Mouse (Mus musculus): ENCODE data around the gene Nsun2. TPM values are rescaled to one million over a fixed set of nuclear protein-coding genes. Genes with fewer than 3 reads are reported as not detected.
A peak's percentile ranks its signal among the peaks of the same experiment; 100 is the strongest.

Gene Nsun2
- polyA plus RNA-seq, 1 experiment from 2014 or later: 78.5 TPM

DNA sequence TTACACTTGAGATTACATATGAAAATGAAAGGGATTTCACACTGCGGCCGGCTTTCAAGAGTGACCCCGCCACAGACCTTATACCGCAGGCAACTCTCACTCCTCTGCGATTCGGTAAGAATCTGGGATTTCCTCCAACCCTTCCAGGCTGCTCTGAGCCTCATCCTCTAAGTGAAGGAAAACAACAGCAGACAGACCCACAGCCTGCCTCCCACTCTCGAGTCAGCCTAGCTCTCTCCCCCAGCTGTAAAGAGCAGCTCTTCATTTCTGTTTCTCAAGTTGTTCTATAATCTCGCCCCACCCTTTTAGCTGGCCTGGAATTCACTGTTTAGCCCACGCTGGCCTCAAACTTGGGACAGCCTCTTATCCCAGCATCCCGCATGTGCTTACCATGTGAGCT, 8.2 kb downstream of the Nsun2 start:
- Histone ChIP-seq H3K9ac (ENCODE audit: low read depth, low read length) (no peak overlapping the region), H3K36me3 (ENCODE audit: control insufficient read depth, insufficient read depth, low read length) (no peaks in the 10 kb centered on the region), H3K4me2 (no peak overlapping the region), H3K9me3 (replicated peaks; ENCODE audit: control insufficient read depth, low read length) (no peaks in the 10 kb centered on the region), H3K4me1 (ENCODE audit: control insufficient read depth, insufficient read depth, low read length) (peaks cover 43% of the 10 kb centered on the region), H3K27ac (ENCODE audit: low read depth, low read length) (no peak overlapping the region), H3K27me3 (ENCODE audit: control insufficient read depth, insufficient read depth, low read length) (no peaks in the 10 kb centered on the region), H3K4me3 (ENCODE audit: low read depth, low read length) (no peak overlapping the region)
- ATAC-seq (replicated peaks; ENCODE audit: insufficient number of reproducible peaks, low FRiP score, low TSS enrichment): no peak
- 60% methylated on average over 10 of the region's 10 CpGs for WGBS (ENCODE audit: insufficient replicate concordance)

DNA sequence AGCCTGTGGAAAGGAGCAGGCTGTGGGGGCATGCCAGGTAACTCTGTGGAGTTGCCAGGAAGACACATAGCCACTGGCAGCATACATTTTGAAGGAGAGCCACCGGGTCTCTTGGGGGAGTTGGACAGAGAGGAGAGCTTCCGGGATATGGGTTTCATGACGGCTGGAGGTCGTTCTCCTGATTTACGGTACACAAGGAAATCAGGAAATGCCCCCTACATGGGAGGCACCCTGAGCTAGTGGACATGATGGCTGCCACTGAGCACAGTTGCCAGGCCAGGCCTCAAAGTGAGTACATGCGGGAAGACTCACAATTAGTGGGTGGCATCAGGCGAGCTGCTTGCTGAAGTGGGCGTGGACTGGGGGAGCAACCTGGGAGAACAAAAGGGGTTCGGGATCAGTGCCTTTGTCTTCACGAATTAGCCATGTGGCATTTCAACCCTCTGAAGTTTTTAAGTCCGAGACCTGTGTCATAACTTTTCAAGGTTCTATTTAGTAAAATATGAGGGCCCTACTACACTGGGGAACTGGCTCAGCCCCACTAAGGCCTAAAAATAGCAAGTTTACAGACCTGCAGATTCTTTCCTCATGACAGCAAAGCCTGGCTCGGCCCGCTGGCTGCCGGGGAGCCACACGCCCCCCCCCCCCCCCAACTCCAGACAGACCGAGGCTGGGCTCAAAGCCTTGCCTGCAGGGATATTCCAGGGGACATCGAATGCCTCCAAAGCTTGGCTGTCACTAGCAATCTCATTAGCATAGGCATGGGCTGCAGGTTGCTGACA, 9.2 kb downstream of the Nsun2 start:
- peak overlapping the region; percentile 34; the same call in 1 of the 2 replicates for H3K9ac ChIP-seq (ENCODE audit: low read depth, low read length)
- peak overlapping the region; percentile 55 for H3K27ac ChIP-seq (ENCODE audit: low read depth, low read length)
- H3K9me3 ChIP-seq (replicated peaks; ENCODE audit: control insufficient read depth, low read length): no peaks in the 10 kb centered on the region
- 0 out of 2 replicates have a peak, but pooled peaks have one; percentile 25 for ATAC-seq (replicated peaks; ENCODE audit: insufficient number of reproducible peaks, low FRiP score, low TSS enrichment)
- no peaks in the 10 kb centered on the region for H3K36me3 ChIP-seq (ENCODE audit: control insufficient read depth, insufficient read depth, low read length)
- peak overlapping the region; percentile 51 for H3K4me2 ChIP-seq
- no peak overlapping the region for H3K4me3 ChIP-seq (ENCODE audit: low read depth, low read length)
- H3K27me3 ChIP-seq (ENCODE audit: control insufficient read depth, insufficient read depth, low read length): no peaks in the 10 kb centered on the region
- peaks cover 43% of the 10 kb centered on the region for H3K4me1 ChIP-seq (ENCODE audit: control insufficient read depth, insufficient read depth, low read length)
- WGBS (ENCODE audit: insufficient replicate concordance): 52% methylated on average over 17 of the region's 17 CpGs

DNA sequence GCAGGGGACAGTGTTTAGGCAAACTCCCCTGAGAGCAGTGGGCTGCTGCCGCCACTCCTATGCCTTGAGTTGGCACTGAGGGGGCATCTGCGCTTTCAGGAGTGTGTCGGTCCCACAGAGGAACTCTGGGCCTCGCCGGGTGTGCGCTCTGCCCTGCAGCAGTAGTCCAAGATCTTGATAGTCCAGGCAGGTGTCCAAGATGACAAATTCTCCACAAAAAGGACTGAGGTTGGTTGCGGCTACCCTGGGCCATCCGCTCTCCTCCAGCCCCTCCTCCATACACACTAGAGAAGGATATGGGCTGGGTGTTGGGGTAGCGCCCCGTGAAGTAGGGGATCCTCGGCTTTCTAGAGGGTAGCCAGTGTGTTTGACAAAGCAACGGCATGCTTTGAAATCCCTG, 10.0 kb downstream of the Nsun2 start:
- peaks cover 36% of the 10 kb centered on the region for H3K4me1 ChIP-seq (ENCODE audit: control insufficient read depth, insufficient read depth, low read length)
- peak; percentile 36; the same call in 1 of the 2 replicates for ATAC-seq (replicated peaks; ENCODE audit: insufficient number of reproducible peaks, low FRiP score, low TSS enrichment)
- H3K36me3 ChIP-seq (ENCODE audit: control insufficient read depth, insufficient read depth, low read length): no peaks in the 10 kb centered on the region
- H3K27me3 ChIP-seq (ENCODE audit: control insufficient read depth, insufficient read depth, low read length): no peaks in the 10 kb centered on the region
- peak overlapping the region; percentile 34; the same call in 1 of the 2 replicates for H3K9ac ChIP-seq (ENCODE audit: low read depth, low read length)
- H3K4me2 ChIP-seq: peak overlapping the region; percentile 51
- 40% methylated on average over 12 of the region's 12 CpGs for WGBS (ENCODE audit: insufficient replicate concordance)
- H3K27ac ChIP-seq (ENCODE audit: low read depth, low read length): peak overlapping the region; percentile 55
- no peaks in the 10 kb centered on the region for H3K9me3 ChIP-seq (replicated peaks; ENCODE audit: control insufficient read depth, low read length)
- peak overlapping the region; percentile 10; the same call in 1 of the 2 replicates for H3K4me3 ChIP-seq (ENCODE audit: low read depth, low read length)

DNA sequence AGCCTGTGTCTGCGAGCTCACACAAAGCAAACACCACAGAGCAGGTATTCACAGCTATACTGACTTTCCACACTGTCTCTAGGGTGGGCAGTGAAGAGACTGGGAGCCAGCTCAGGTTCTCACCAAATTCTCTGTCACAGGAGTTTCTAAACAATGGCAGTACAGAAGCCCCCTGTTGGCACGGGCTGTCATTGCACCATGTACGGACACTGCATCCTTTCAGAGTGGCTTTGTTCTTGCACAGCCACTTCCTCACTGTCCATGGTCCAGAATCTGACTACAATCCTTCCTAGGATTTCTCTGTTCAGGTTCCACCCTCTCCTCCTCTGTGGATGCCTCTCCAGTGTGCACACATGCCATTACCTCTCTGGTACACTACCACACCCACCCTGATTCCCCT, 11.5 kb downstream of the Nsun2 start:
- no peaks in the 10 kb centered on the region for H3K36me3 ChIP-seq (ENCODE audit: control insufficient read depth, insufficient read depth, low read length)
- H3K4me1 ChIP-seq (ENCODE audit: control insufficient read depth, insufficient read depth, low read length): peaks cover 22% of the 10 kb centered on the region
- no peak overlapping the region for H3K27ac ChIP-seq (ENCODE audit: low read depth, low read length)
- H3K9ac ChIP-seq (ENCODE audit: low read depth, low read length): no peak overlapping the region
- 30% methylated on average over 3 of the region's 3 CpGs for WGBS (ENCODE audit: insufficient replicate concordance)
- ATAC-seq (replicated peaks; ENCODE audit: insufficient number of reproducible peaks, low FRiP score, low TSS enrichment): no peak
- H3K9me3 ChIP-seq (replicated peaks; ENCODE audit: control insufficient read depth, low read length): no peaks in the 10 kb centered on the region
- no peak overlapping the region for H3K4me2 ChIP-seq
- H3K27me3 ChIP-seq (ENCODE audit: control insufficient read depth, insufficient read depth, low read length): no peaks in the 10 kb centered on the region
- H3K4me3 ChIP-seq (ENCODE audit: low read depth, low read length): no peak overlapping the region

DNA sequence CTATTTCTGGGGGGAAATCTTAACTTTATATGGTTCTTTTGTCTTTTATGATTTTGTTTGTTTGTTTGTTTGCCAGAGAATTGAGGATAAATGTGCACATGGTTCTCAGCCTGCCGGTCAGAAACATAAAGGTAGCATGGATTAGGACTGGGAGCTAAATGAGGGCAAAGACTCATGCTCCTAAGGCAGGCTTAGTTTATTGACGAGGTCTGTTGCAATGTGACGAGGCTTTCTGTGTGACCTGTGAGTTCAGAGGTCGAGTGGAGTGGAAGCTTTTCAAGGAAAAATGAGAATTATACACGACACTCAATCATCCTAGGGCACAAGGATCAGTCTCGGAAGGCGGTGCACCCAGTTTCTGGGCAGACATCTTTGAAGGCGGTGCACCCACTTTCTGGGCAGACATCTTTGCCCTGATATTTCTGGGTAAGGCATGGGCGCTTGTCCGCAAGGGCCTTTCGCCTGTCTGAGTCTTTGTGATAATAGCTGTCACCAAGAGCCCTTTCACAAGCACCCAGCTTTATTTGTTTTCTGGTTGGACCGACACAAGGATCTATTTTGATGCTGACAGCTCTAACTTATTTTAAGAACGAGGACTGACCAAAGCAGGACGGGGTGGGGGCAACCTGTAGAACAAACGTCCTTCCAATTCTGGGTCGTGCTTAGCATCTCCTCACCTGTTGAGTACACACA, 14.1 kb downstream of the Nsun2 start:
- Histone ChIP-seq H3K9me3 (replicated peaks; ENCODE audit: control insufficient read depth, low read length) (no peaks in the 10 kb centered on the region), H3K27ac (ENCODE audit: low read depth, low read length) (no peak overlapping the region), H3K4me1 (ENCODE audit: control insufficient read depth, insufficient read depth, low read length) (peaks cover 16% of the 10 kb centered on the region), H3K4me3 (ENCODE audit: low read depth, low read length) (no peak overlapping the region), H3K9ac (ENCODE audit: low read depth, low read length) (no peak overlapping the region), H3K27me3 (ENCODE audit: control insufficient read depth, insufficient read depth, low read length) (no peaks in the 10 kb centered on the region), H3K36me3 (ENCODE audit: control insufficient read depth, insufficient read depth, low read length) (no peaks in the 10 kb centered on the region), H3K4me2 (no peak overlapping the region)
- WGBS (ENCODE audit: insufficient replicate concordance): 52% methylated on average over 16 of the region's 16 CpGs
- no peak for ATAC-seq (replicated peaks; ENCODE audit: insufficient number of reproducible peaks, low FRiP score, low TSS enrichment)

DNA sequence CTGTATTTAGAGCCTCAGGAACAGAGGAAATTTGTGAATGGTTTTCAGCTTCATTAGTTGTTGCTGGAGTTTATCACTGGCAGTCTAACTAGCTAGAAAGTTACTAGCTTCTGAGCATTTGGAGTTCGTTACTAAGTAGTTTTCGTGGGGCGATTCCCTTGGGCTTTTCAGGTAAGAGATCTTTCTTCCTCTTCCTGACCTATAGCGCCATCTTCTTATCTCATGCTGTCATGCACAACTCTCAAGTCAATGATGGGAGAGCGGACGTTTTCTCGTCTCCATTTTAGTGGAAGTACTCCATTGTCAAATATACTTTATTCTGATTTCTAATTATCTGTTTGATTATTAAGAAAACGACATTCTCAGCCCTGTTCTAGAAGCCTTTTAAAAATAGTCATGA, 16.4 kb downstream of the Nsun2 start:
- Histone ChIP-seq H3K9ac (ENCODE audit: low read depth, low read length) (no peak overlapping the region), H3K4me2 (no peak overlapping the region), H3K27ac (ENCODE audit: low read depth, low read length) (no peak overlapping the region), H3K4me3 (ENCODE audit: low read depth, low read length) (no peak overlapping the region), H3K4me1 (ENCODE audit: control insufficient read depth, insufficient read depth, low read length) (no peaks in the 10 kb centered on the region), H3K36me3 (ENCODE audit: control insufficient read depth, insufficient read depth, low read length) (no peaks in the 10 kb centered on the region), H3K27me3 (ENCODE audit: control insufficient read depth, insufficient read depth, low read length) (no peaks in the 10 kb centered on the region), H3K9me3 (replicated peaks; ENCODE audit: control insufficient read depth, low read length) (no peaks in the 10 kb centered on the region)
- ATAC-seq (replicated peaks; ENCODE audit: insufficient number of reproducible peaks, low FRiP score, low TSS enrichment): no peak
- WGBS (ENCODE audit: insufficient replicate concordance): 39% methylated on average over 8 of the region's 8 CpGs

DNA sequence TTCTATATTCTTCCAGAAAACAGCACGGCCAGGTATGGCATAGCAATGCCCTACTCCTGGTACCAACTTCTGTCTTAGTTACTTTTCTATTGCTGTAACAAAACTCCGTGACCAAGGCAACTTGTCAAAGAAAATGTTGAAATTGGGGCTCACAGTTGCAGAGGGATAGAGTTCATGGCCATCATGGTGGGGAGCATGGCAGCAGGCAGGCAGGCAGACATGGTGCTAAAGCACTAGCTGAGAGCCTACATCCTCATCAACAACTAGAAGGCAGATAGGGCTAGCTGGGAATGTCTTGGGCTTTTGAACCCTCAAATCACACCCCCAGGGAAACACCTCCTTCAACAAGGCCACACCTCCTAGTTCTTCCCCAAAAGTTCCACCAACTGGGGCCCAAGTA, 17.3 kb downstream of the Nsun2 start:
- no peak for ATAC-seq (replicated peaks; ENCODE audit: insufficient number of reproducible peaks, low FRiP score, low TSS enrichment)
- H3K27ac ChIP-seq (ENCODE audit: low read depth, low read length): no peak overlapping the region
- no peaks in the 10 kb centered on the region for H3K27me3 ChIP-seq (ENCODE audit: control insufficient read depth, insufficient read depth, low read length)
- H3K4me2 ChIP-seq: no peak overlapping the region
- H3K4me1 ChIP-seq (ENCODE audit: control insufficient read depth, insufficient read depth, low read length): no peaks in the 10 kb centered on the region
- no peak overlapping the region for H3K9ac ChIP-seq (ENCODE audit: low read depth, low read length)
- H3K9me3 ChIP-seq (replicated peaks; ENCODE audit: control insufficient read depth, low read length): no peaks in the 10 kb centered on the region
- H3K4me3 ChIP-seq (ENCODE audit: low read depth, low read length): no peak overlapping the region
- no peaks in the 10 kb centered on the region for H3K36me3 ChIP-seq (ENCODE audit: control insufficient read depth, insufficient read depth, low read length)
- WGBS (ENCODE audit: insufficient replicate concordance): 75% methylated on average over 2 of the region's 2 CpGs

DNA sequence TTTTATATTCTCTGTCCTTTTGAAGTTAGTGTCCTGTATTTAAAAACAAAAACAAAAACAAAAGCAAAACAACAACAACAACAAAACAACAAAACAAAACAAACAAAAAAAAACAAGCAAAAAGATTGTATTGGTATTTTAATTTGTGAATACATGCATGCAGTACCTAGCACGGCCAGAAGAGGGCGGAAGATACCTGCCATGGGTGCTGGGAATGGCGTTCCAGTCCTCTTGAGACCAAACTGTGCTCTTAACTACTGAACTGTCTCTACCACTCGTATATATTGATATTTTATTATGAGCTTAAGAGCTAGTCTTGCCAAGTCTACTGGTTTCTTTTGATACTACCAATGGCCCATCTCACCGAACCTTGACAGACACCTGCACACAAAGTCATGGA, 19.5 kb downstream of the Nsun2 start:
- no peaks in the 10 kb centered on the region; the same call in 1 of the 2 replicates for H3K27me3 ChIP-seq (ENCODE audit: control insufficient read depth, insufficient read depth, low read length)

More for the DNA sequence above, 19.5 kb downstream of the Nsun2 start:
- no peak for ATAC-seq (replicated peaks; ENCODE audit: insufficient number of reproducible peaks, low FRiP score, low TSS enrichment)
- Histone ChIP-seq H3K36me3 (ENCODE audit: control insufficient read depth, insufficient read depth, low read length) (no peaks in the 10 kb centered on the region), H3K27ac (ENCODE audit: low read depth, low read length) (no peak overlapping the region), H3K4me3 (ENCODE audit: low read depth, low read length) (no peak overlapping the region), H3K4me1 (ENCODE audit: control insufficient read depth, insufficient read depth, low read length) (no peaks in the 10 kb centered on the region), H3K9me3 (replicated peaks; ENCODE audit: control insufficient read depth, low read length) (no peaks in the 10 kb centered on the region), H3K9ac (ENCODE audit: low read depth, low read length) (no peak overlapping the region), H3K4me2 (no peak overlapping the region)
- 18% methylated on average over 5 of the region's 5 CpGs for WGBS (ENCODE audit: insufficient replicate concordance)
